Mouse (Mus musculus) retina, adult 2 months (tissue): ENCODE data around the gene Eef2k.

Experiments
- DNase-seq: peaks from one replicate; pipeline ENCODE4 v3.0.0-alpha.2; 2012; ENCODE audit warnings: low read depth, low spot score

Eef2k gene

GRCm38 (mm10) chr7:120843852-120844435 lies 1.3 kb downstream of the Eef2k start:
- DNase-seq = no peak

GRCm38 (mm10) chr7:120844689-120845088 lies 2.1 kb downstream of the Eef2k start:
- no peak for DNase-seq

GRCm38 (mm10) chr7:120848831-120849512 lies 6.3 kb downstream of the Eef2k start:
- DNase-seq = no peak

- DNase-seq = no peak
Observed at GRCm38 (mm10) chr7:120850165-120850564, 7.5 kb downstream of the Eef2k start.

GRCm38 (mm10) chr7:120859854-120860253 lies 17.2 kb downstream of the Eef2k start:
- no peak for DNase-seq

- no peak for DNase-seq
Observed at GRCm38 (mm10) chr7:120860799-120861487, 18.3 kb downstream of the Eef2k start.

GRCm38 (mm10) chr7:120861488-120862047 lies 18.9 kb downstream of the Eef2k start:
- no peak for DNase-seq

- DNase-seq = no peak
Observed at GRCm38 (mm10) chr7:120862196-120862595, 19.6 kb downstream of the Eef2k start.

GRCm38 (mm10) chr7:120862626-120863025 lies 20.0 kb downstream of the Eef2k start:
- no peak for DNase-seq

GRCm38 (mm10) chr7:120863476-120863875 lies 20.8 kb downstream of the Eef2k start:
- DNase-seq = no peak

GRCm38 (mm10) chr7:120865100-120865499 lies 22.5 kb downstream of the Eef2k start:
- DNase-seq = no peak

GRCm38 (mm10) chr7:120865832-120866231 lies 23.2 kb downstream of the Eef2k start:
- DNase-seq = no peak

- DNase-seq = no peak
Observed at GRCm38 (mm10) chr7:120866684-120867083, 24.1 kb downstream of the Eef2k start.

GRCm38 (mm10) chr7:120867720-120868119 lies 25.1 kb downstream of the Eef2k start:
- no peak for DNase-seq

- no peak for DNase-seq
Observed at GRCm38 (mm10) chr7:120869883-120870282, 27.3 kb downstream of the Eef2k start.

- no peak for DNase-seq
Observed at GRCm38 (mm10) chr7:120870431-120871008, 27.9 kb downstream of the Eef2k start.

GRCm38 (mm10) chr7:120873083-120873482 lies 30.5 kb downstream of the Eef2k start:
- no peak for DNase-seq

- no peak for DNase-seq
Observed at GRCm38 (mm10) chr7:120874021-120874420, 31.4 kb downstream of the Eef2k start.

GRCm38 (mm10) chr7:120874764-120875539 lies 32.3 kb downstream of the Eef2k start:
- no peak for DNase-seq

GRCm38 (mm10) chr7:120875540-120876388 lies 33.1 kb downstream of the Eef2k start:
- no peak for DNase-seq
